Mouse (Mus musculus) stomach, embryonic 16.5 days (tissue): ENCODE measurements around the gene Vti1b. TPM values are rescaled to one million over a fixed set of nuclear protein-coding genes. Genes with fewer than 3 reads are reported as not detected.

ENCODE experiments used
- ATAC-seq: fragments of 200-750 bp; cut with Nextera tagmentation; 2 replicates; pipeline ENCODE4 v1.8.0; 2017; ENCODE audit warnings: moderate number of reproducible peaks, moderate TSS enrichment; ENCODE audit not compliant: insufficient read depth, low FRiP score
- H3K27ac ChIP-seq: fragments of 300-500 bp; sonication (generic); 2 replicates; pipeline ENCODE4 v1.5.1; 2014; ENCODE audit warnings: low read length
- H3K27me3 ChIP-seq: fragments of 300-500 bp; sonication (generic); 2 replicates; pipeline ENCODE4 v1.6.1; 2014; ENCODE audit warnings: low read length, control low read depth, mixed read lengths; ENCODE audit not compliant: control insufficient read depth, insufficient read depth
- H3K36me3 ChIP-seq: fragments of 300-500 bp; sonication (generic); 2 replicates; pipeline ENCODE4 v1.6.1; 2014; ENCODE audit warnings: low read length; ENCODE audit not compliant: control insufficient read depth, insufficient read depth
- H3K4me1 ChIP-seq: fragments of 300-500 bp; sonication (generic); 2 replicates; pipeline ENCODE4 v1.6.1; 2014; ENCODE audit warnings: low read length, control low read depth, mixed read lengths; ENCODE audit not compliant: control insufficient read depth, insufficient read depth
- H3K4me2 ChIP-seq: fragments of 300-500 bp; sonication (generic); 2 replicates; pipeline ENCODE4 v1.6.1; 2014; ENCODE audit warnings: low read depth, low read length, mixed read lengths
- H3K4me3 ChIP-seq: fragments of 300-500 bp; sonication (generic); replicated peaks from 2 replicates; pipeline ENCODE4 v1.5.1; 2014; ENCODE audit warnings: mild to moderate bottlenecking, low read length
- H3K9ac ChIP-seq: fragments of 300-500 bp; sonication (generic); 2 replicates; pipeline ENCODE4 v1.6.1; 2014; ENCODE audit warnings: low read length
- H3K9me3 ChIP-seq: fragments of 300-500 bp; sonication (generic); replicated peaks from 2 replicates; pipeline ENCODE4 v1.6.1; 2016; ENCODE audit warnings: low read length, control low read depth; ENCODE audit not compliant: control insufficient read depth
- WGBS: fragments of 180-500 bp; shearing (Covaris S2); extraction: QIAGEN DNeasy Blood & Tissue Kit; methylation state at CpG from one replicate; pipeline ENCODE4 v1.1.7; 2014; 5-methylcytosine and 5-hydroxymethylcytosine counted together
- polyA plus RNA-seq: library from polyadenylated mRNA; unstranded; fragments of >200 nt; fragmentation: Nextera tagmentation; extraction: Ambion mirVana; gene quantifications from 2 replicates; pipeline ENCODE4 v1.2.1, GENCODE M21; 2015

Vti1b gene
- polyA plus RNA-seq, 1 experiment from 2014 or later = 105 TPM

- Histone ChIP-seq H3K4me1 (no peaks in the 10 kb centered on the region), H3K27ac (no peak overlapping the region), H3K9me3 (no peaks in the 10 kb centered on the region), H3K36me3 (0 out of 2 replicates have a peak, but pooled peaks cover 3% of the 10 kb centered on the region), H3K4me2 (no peak overlapping the region), H3K27me3 (no peaks in the 10 kb centered on the region), H3K9ac (no peak overlapping the region), H3K4me3 (no peak overlapping the region)
- 91% methylated on average over 6 of the region's 6 CpGs for WGBS
- ATAC-seq = no peak
These were observed 22.8 kb downstream of the Vti1b start for GRCm38 (mm10) chr12:79149653-79150052.

GRCm38 (mm10) chr12:79141384-79141783 is 31.1 kb downstream of the Vti1b start:
- H3K36me3 ChIP-seq = no peaks in the 10 kb centered on the region
- H3K9me3 ChIP-seq = no peaks in the 10 kb centered on the region
- ATAC-seq = no peak
- H3K4me2 ChIP-seq = no peak overlapping the region
- no peak overlapping the region for H3K27ac ChIP-seq
- H3K4me1 ChIP-seq = no peaks in the 10 kb centered on the region
- H3K4me3 ChIP-seq = no peak overlapping the region
- no peaks in the 10 kb centered on the region for H3K27me3 ChIP-seq
- H3K9ac ChIP-seq = no peak overlapping the region

GRCm38 (mm10) chr12:79140811-79141210 is 31.7 kb downstream of the Vti1b start:
- H3K4me1 ChIP-seq = no peaks in the 10 kb centered on the region
- 83% methylated on average over 2 of the region's 2 CpGs for WGBS

GRCm38 (mm10) chr12:79139417-79139816 is 33.0 kb downstream of the Vti1b start:
- ATAC-seq = no peak
- H3K27me3 ChIP-seq = no peaks in the 10 kb centered on the region
- no peak overlapping the region for H3K4me2 ChIP-seq
- no peaks in the 10 kb centered on the region for H3K4me1 ChIP-seq
- H3K27ac ChIP-seq = no peak overlapping the region
- H3K4me3 ChIP-seq = no peak overlapping the region
- WGBS = 42% methylated on average over 1 of the region's 1 CpGs
- no peak overlapping the region for H3K9ac ChIP-seq
- H3K9me3 ChIP-seq = no peaks in the 10 kb centered on the region
- H3K36me3 ChIP-seq = no peaks in the 10 kb centered on the region

More at GRCm38 (mm10) chr12:79140811-79141210, 31.7 kb downstream of the Vti1b start:
- Histone ChIP-seq H3K4me2 (no peak overlapping the region), H3K4me3 (no peak overlapping the region), H3K9ac (no peak overlapping the region), H3K36me3 (no peaks in the 10 kb centered on the region), H3K27ac (no peak overlapping the region), H3K9me3 (no peaks in the 10 kb centered on the region), H3K27me3 (no peaks in the 10 kb centered on the region)
- ATAC-seq = no peak

GRCm38 (mm10) chr12:79138999-79139398 is 33.5 kb downstream of the Vti1b start:
- Histone ChIP-seq H3K4me2 (no peak overlapping the region), H3K27me3 (no peaks in the 10 kb centered on the region), H3K36me3 (no peaks in the 10 kb centered on the region), H3K9ac (no peak overlapping the region), H3K4me3 (no peak overlapping the region), H3K4me1 (no peaks in the 10 kb centered on the region), H3K9me3 (no peaks in the 10 kb centered on the region), H3K27ac (no peak overlapping the region)
- no peak for ATAC-seq

- no peak for ATAC-seq
- H3K27ac ChIP-seq = no peak overlapping the region
- H3K9me3 ChIP-seq = no peaks in the 10 kb centered on the region
- no peak overlapping the region for H3K4me3 ChIP-seq
- H3K4me1 ChIP-seq = no peaks in the 10 kb centered on the region
- H3K4me2 ChIP-seq = no peak overlapping the region
- peaks cover 7% of the 10 kb centered on the region for H3K27me3 ChIP-seq
- 75% methylated on average over 7 of the region's 7 CpGs for WGBS
- no peak overlapping the region for H3K9ac ChIP-seq
- no peaks in the 10 kb centered on the region for H3K36me3 ChIP-seq
These were observed 35.5 kb downstream of the Vti1b start for GRCm38 (mm10) chr12:79136949-79137348.

- Histone ChIP-seq H3K9ac (no peak overlapping the region), H3K4me3 (no peak overlapping the region), H3K4me2 (no peak overlapping the region), H3K27me3 (peaks cover 25% of the 10 kb centered on the region), H3K4me1 (peaks cover 6% of the 10 kb centered on the region), H3K36me3 (no peaks in the 10 kb centered on the region), H3K27ac (no peak overlapping the region), H3K9me3 (no peaks in the 10 kb centered on the region)
- no peak for ATAC-seq
- whole genome bisulfite sequencing = 36% methylated on average over 4 of the region's 4 CpGs
These were observed 37.4 kb downstream of the Vti1b start for GRCm38 (mm10) chr12:79135105-79135504.

- no peak overlapping the region for H3K4me3 ChIP-seq
- H3K4me1 ChIP-seq = peaks cover 6% of the 10 kb centered on the region
- no peak overlapping the region for H3K27ac ChIP-seq
- 28% methylated on average over 8 of the region's 8 CpGs for WGBS
- no peak for ATAC-seq
- no peaks in the 10 kb centered on the region for H3K9me3 ChIP-seq
- no peak overlapping the region for H3K4me2 ChIP-seq
- H3K27me3 ChIP-seq = peaks cover 25% of the 10 kb centered on the region
- no peaks in the 10 kb centered on the region for H3K36me3 ChIP-seq
- no peak overlapping the region for H3K9ac ChIP-seq
These were observed 37.8 kb downstream of the Vti1b start for GRCm38 (mm10) chr12:79134676-79135075.

- ATAC-seq = no peak
- Histone ChIP-seq H3K4me3 (peak overlapping the region; percentile 50), H3K27ac (no peak overlapping the region), H3K4me1 (peaks cover 6% of the 10 kb centered on the region), H3K36me3 (no peaks in the 10 kb centered on the region), H3K4me2 (peak overlapping the region; percentile 93), H3K27me3 (peaks cover 25% of the 10 kb centered on the region), H3K9me3 (no peaks in the 10 kb centered on the region), H3K9ac (no peak overlapping the region)
- WGBS = 36% methylated on average over 5 of the region's 5 CpGs
These were observed 40.6 kb downstream of the Vti1b start for GRCm38 (mm10) chr12:79131706-79132460.
